Mouse (Mus musculus): ENCODE measurements around the gene Smarcad1. TPM values are rescaled to one million over a fixed set of nuclear protein-coding genes. Genes with fewer than 3 reads are reported as not detected.

Gene Smarcad1
- polyA plus RNA-seq, 1 experiment from 2014 or later, result 67.1 TPM

- DNase-seq (ENCODE audit: low spot score), result no peak
- Histone ChIP-seq H3K27ac (peak overlapping the region; percentile 36; the same call in 1 of the 2 replicates), H3K9me3 (no peaks in the 10 kb centered on the region), H3K4me1 (peaks cover 5% of the 10 kb centered on the region; the same call in 1 of the 2 replicates), H3K27me3 (ENCODE audit: insufficient read depth, poor library complexity, severe bottlenecking) (no peaks in the 10 kb centered on the region), H3K36me3 (no peaks in the 10 kb centered on the region), H3K4me3 (no peak overlapping the region)
- 38% methylated on average over 5 of the region's 5 CpGs for WGBS
Measured at GRCm38 (mm10) chr6:65164977-65165376, 122.6 kb downstream of the Smarcad1 start.

Other genes starting within 250 kb of the Smarcad1 start
- 0.54 and 1.4 TPM in 2 replicates for gene Hpgds, start 102.3 kb downstream of the Smarcad1 start, polyA plus RNA-seq (2016; fragmentation: Nextera tagmentation; extraction: Ambion mirVana)

All from heart, embryonic 10.5 days (tissue).